Mouse (Mus musculus) CD4-positive, CD25-positive, alpha-beta regulatory T cell, adult 2 months (primary cell): ENCODE data around the gene Scgb1b27.
"Not testable (repeated sequence)": the region's sequence is repeated elsewhere in the genome, so short reads cannot be mapped to it uniquely, and the experiment has no call there.

Experiments
- DNase-seq: peaks from one replicate; pipeline ENCODE4 v3.0.0-alpha.2; 2012; ENCODE audit warnings: low read depth, low spot score

Scgb1b27 gene

DNA sequence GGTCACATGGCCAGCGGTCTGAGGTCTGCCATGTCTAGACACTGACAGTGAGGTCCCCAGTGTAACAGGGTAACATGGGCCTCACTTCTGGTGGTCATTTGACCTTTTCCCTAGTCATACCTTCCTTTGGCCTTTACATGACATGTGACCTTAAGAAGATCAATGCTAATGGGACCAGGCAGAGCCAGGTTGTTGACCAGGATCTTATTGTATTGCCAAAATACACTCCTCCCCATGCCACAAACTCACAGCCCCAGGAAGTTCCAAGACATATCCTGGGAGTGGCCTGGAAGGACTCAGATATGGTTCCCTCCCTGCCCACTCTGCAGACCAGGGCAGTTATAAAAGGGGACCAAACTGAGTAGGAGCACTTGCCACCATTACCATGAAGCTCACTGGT is at the start of gene Scgb1b27:
TSS of gene Scgb1b27 (plus strand) at position 301 of the 400 bp plus-strand sequence.
- not testable (repeated sequence) for DNase-seq

DNA sequence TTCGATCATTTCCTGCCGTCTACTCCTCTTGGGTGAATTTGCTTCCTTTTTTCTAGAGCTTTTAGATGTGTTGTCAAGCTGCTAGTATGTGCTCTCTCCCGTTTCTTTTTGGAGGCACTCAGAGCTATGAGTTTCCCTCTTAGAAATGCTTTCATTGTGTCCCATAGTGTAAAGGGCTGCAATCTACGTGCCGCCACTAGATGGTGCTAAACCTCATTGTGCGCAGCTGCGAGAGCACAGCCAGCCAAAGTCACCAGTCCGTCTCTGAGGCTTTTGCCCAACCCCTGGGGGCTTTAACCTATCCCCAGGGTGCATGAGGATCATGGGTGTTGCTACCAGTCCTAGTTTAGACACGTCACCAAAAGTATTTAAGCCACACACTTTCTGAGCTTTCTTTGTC is 39.0 kb upstream of the Scgb1b27 start:
- not testable (repeated sequence) for DNase-seq

DNA sequence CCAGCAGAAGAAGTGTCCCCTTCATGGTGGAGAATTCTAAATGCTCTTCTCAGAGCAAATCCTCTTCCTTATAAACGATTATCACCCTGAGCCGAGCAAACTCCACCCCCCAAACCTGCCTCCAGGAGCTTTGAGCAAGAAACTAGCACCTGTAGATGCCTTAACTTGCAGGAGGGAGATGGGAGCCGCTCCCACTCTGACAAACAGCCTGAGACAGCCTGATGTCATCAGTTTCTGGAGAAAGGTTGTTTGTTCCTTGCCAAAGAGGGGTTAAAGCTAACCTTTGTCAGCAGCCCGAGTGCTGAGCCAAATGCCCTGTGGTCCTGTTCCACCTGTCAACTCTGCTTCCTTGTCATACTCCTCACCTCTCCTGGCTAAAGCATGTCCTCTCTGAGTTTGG is 7.4 kb upstream of the Scgb1b27 start, which contains the start of gene Scgb2b27:
TSS of gene Scgb2b27 (minus strand) at position 101 of the 400 bp plus-strand sequence.
- no peak for DNase-seq

DNA sequence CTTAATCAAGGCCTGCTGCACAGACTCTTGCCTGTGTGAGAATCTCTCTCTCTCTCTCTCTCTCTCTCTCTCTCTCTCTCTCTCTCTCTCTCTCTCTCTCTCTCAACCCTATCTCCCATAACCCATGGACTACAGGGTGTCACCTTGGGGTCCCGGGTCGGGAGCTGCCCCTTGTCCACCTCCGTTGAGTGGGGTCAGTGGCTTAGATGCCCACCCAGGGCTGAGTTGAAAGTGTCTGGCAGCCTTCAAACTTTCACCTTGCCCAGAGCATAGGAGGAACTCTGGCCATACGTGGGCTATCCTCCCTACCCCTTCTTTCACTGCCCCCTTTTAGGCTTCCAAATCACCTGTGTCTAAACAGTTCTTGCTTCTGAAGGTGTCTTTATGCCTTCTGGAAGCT is 4.4 kb downstream of the Scgb1b27 start:
- no peak for DNase-seq

DNA sequence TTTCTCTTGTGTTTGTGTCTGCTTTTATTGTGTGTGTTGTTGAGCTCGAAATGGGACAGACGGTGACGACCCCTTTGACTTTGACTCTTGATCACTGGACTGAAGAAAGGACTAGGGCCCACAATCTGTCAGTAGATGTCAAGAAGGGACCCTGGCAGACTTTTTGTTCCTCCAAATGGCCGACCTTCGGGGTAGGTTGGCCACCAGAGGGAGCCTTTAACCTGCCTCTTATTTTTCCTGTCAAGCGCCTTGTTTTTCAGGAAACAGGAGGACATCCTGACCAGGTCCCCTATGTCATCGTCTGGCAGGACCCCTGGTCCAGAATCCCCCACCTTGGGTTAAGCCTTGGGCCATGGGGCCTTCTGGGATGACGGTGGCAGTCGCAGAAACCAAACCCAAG is 5.9 kb downstream of the Scgb1b27 start:
- DNase-seq = not testable (repeated sequence)

DNA sequence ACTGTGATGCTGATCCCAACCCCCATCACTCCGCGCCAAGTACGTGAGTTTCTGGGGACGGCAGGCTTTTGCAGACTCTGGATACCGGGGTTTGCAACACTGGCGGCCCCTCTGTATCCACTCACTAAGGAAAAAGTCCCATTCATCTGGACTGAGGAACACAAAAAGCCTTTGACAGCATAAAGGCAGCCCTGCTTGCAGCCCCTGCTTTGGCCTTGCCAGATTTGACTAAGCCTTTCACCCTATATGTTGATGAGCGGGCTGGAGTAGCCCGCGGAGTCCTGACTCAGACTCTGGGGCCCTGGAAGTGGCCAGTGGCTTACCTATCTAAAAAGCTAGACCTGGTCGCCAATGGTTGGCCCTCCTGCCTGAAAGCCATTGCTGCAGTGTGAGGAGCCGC is 8.7 kb downstream of the Scgb1b27 start:
- no peak for DNase-seq

DNA sequence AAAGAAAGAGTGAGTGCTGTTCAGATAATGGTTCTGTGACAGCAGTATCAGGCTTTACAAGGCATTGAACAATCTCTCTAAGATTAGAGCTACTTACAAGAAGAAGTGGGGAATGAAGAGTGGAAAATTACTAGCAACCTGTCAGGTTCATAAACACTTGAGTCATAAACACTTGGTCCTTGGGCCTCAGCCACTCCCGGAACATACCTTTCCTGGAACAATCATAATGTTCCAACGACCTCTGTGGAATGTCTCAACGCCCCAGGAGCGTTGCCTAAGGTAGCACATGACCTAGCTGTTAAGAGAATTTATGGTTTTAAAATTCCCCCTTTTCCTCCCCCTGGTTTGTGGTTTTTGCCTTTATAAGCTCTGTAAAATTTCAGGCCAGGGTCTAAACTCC is 13.3 kb downstream of the Scgb1b27 start:
- DNase-seq = not testable (repeated sequence)

DNA sequence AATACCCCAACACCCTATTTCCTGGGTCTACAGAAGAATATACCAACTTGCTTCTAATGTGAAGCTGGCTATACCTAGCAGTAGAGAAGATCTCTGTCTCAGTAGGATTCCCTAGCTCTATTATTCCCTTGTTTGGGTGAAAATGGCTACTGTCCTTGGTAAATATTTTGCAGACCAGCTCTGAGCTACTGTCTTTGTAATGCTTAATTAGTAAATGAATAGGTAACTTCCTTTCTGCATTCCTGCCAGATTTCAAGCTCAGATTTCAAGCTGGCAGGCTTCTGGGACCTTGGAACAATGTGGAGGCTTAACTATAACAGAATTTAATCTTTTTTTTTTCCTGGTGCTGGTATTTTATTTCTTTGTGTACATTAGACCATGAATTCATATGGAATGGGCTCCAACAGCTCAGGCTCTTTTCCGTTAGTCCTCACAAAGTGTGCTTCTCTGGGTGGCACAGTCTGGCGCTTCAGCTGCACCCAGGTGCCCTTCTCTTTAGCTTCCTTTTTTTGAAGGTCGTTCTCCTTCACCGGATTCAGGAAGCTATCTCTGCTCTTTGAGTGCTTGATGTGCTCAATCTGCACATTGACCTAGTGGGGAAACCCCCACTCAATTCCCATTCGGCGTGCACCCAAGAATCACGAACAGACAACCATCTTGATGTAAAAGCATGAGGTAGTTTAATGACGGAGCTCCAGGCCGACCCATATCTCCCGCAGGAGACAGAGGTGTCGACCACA is 15.0 kb downstream of the Scgb1b27 start:
- not testable (repeated sequence) for DNase-seq

DNA sequence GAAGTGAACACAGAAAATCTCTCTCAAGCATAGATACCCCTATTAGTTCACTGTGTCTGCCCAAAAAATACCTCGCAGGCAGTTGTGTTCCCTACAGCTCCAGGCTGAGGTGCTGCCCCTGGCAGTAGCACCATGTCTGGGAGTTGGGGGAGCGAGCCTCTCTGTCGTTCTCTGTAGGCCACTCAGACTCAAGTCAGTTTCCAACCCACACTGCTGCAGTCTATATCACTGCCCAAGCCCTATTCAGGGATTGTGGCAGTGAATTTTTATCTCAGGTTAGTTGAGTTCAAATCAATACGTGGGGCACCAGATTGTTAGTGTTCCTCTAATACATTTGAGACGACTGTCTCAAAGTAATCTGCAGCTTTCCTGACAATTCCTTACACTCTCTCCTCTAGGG is 46.8 kb downstream of the Scgb1b27 start:
- not testable (repeated sequence) for DNase-seq
